Mouse (Mus musculus) left cerebral cortex, adult 9 months (tissue): Measurements from ENCODE around the gene Nim1k.

Experiments
- DNase-seq, 2 experiments: peaks; one replicate each; pipeline ENCODE4 v3.0.0; 2022; ENCODE audit warnings: low spot score in 2 of 2

Nim1k gene

DNA sequence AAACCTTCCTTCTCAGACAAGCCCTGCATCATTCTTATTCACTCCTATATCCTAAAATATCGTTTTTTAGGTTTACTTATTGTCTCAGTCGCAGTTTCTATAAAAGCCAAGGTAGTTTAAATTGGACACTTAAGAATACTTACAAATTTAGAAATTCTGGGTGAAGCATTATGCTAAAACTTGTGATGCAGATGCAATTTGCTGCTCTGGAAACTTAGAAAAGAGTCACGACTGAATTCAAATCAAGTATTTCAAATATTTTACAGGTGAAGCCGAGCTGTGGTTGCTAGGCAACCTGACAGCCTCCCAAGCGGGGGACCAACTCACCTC lies 66.0 kb downstream of the Nim1k start:
- DNase-seq = no peak

DNA sequence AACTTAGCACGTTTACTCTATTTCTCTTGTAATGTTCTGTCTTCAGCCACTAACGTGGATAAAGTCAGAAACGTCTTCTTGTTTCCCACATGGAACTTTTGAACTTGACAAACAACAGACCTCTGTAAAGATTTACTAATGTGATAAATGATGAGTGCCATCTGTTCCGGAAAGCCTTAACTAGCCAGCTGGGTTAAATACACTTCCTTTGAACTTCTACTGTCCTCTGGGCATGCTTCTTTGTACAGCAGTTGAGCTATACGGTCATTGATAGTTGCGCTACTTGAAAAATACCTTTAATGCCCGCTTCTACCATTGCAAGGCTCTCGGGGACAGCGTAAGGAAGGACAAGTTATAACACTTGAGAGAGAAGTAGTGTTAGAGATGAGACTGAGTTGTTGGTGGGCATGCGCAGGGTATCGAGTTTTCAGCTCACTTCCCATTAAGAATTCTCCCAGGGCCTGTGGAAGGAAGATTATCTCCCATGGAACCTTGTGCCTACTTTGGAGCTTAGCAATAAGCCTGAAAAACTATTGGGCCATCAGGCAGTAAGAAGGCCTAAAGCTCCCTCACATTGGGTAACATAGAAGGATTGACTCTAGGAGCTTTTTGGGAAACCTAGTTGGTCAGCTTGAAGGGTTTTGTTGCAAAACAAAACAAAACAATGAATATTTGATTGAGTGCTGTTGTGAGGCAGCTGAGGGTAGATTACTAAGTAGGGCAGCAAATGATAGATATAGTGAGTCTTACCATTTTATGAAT lies 71.1 kb downstream of the Nim1k start:
- no peak for DNase-seq

DNA sequence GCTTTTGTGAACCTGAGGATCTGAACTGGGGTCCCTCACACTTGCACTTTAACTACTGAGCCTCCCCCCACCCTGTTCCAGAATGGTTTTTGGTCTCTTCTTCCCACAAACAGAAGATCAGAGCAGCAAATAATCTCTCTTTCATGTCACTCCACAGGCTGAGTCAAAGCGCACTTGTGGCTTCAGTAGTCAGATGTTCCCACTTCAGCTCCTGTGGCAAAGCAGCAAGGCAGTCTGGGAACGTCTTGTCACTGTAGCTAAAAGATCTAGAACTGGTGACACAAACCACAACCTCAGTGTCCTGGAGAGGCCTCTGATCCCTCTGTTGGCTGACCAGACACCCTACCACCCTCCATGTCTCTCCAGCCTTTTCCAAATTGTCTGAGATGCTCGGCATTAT lies 74.5 kb downstream of the Nim1k start:
- no peak for DNase-seq

DNA sequence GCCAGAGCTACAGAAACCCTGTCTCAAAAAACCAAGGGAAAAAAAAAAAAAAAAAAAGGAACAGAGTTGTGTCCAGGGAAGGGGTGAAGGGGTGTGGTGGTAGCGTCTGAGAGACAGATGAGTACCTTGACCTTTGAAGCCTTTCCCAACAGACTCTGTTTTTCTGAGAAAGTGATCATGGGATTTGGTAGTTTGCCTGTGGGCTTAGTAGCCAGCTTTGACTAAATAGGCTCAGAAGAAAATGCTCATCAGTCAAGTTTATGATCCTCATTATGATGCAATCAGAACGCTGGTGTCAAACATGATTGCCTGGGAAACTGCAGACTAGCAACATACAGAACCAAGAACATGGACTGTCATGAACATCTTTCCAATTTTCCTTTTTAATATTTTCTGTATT lies 76.0 kb downstream of the Nim1k start:
- no peak for DNase-seq

DNA sequence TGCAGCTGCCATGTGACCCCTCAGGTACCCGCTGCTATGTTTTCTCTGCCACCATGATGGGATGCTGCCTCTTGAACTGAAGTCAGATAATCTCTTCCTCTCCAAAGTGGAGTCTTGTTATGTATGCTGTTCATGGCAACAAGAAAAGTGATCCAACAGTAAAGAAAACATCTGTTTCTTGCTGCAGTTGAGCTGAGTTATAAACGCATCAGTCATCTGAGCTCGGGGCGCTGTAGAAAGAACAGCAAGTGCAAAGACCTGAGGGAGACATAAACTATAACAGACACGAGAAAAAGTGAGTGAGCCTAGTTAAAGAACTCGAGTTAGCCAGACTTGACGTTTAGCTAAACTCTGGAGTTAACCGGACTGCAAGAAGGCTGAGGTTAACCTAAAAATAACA lies 76.9 kb downstream of the Nim1k start:
- no peak for DNase-seq

DNA sequence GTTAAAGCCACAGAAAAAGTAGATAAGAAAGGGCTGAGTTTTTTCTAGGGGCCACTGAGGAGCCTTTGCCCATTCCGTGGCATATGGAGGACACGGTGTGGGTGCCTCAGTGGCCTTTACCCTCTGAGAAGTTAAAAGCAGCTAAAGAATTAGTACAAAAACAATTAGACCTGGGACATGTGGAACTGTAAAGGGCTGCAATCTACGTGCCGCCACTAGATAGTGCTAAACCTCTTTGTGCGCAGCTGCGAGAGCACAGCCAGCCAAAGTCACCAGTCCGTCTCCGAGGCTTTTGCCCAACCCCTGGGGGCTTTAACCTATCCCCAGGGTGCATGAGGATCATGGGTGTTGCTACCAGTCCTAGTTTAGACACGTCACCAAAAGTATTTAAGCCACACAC lies 94.3 kb downstream of the Nim1k start:
- DNase-seq = peak in 1 of 2 experiments; percentile 43
